Mouse (Mus musculus): ENCODE results near the gene Ramp2. TPM values are rescaled to one million over a fixed set of nuclear protein-coding genes. Genes with fewer than 3 reads are reported as not detected.

The Ramp2 gene
- polyA plus RNA-seq, 1 experiment from 2014 or later: 69.3 TPM

DNA sequence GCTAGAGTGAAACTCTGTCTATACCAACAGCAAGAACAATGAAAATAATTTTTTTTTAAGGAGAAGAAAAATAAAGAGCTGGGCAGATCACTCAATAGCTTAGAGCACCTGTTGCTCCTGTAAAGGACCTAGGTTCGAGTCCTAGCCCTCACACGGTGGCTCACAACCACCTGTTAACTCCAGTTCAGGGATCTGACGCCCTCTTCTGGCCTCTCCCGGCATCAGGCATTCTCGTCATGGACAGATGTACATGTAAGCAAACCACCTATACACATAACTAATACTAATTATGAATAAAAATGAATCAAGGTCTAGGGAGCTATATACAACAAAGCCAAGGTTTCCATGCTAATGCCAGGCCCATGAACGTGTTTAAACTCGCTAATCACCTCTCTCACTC is 55.1 kb downstream of the Ramp2 start:
- Histone ChIP-seq H3K27me3 (ENCODE audit: control insufficient read depth, insufficient read depth, low read length) (no peaks in the 10 kb centered on the region), H3K4me1 (ENCODE audit: control insufficient read depth, insufficient read depth, low read length) (peaks cover 3% of the 10 kb centered on the region; the same call in 1 of the 2 replicates), H3K4me3 (ENCODE audit: low read depth, low read length) (no peak overlapping the region), H3K4me2 (ENCODE audit: low read depth, low read length) (peak overlapping the region; percentile 91), H3K9ac (replicated peaks; ENCODE audit: low read length) (no peak overlapping the region), H3K9me3 (replicated peaks; ENCODE audit: control insufficient read depth, low read length) (no peaks in the 10 kb centered on the region), H3K27ac (replicated peaks; ENCODE audit: low read depth, low read length) (no peak overlapping the region), H3K36me3 (replicated peaks; ENCODE audit: control insufficient read depth, insufficient read depth, low read depth, low read length) (no peaks in the 10 kb centered on the region)
- DNase-seq (ENCODE audit: low spot score) (no peak), ATAC-seq (replicated peaks; ENCODE audit: insufficient number of reproducible peaks, low FRiP score, low TSS enrichment, low read depth) (no peak)
- 62% methylated on average over 7 of the region's 7 CpGs for WGBS

DNA sequence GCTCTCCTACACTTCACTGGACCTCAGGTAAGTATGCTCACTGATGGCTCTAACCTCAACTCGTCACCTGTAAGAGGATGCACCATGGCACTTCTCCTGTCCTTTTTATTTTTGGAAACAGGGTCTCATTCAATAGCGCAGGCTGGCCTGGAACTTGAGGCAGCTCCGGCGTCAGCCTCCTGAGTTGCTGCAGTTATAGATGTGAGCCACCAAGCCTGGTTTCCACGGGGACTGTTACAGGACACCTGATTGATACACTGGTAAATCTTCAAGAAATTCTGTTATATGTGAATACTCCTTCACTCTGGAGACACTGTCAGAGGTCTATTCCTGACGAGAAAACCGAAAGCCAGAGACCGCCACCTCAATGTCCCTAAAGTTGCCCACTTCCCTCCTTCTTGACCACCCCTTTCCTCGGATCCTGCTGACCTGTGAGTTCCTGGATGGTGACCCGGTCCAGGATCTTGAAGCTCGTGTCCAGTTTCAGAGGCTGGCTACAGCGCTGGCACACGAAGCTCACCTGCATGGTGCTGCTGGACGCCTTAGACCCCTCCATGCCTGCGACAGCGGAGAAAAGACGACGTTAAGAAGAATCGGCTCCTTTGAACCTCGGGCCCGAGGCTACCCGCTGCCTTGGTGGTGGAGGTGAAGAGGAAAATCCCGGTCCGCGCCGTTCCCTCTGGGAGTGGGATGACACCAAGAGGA is 55.6 kb downstream of the Ramp2 start:
- H3K27ac ChIP-seq (replicated peaks; ENCODE audit: low read depth, low read length): no peak overlapping the region
- peaks cover 3% of the 10 kb centered on the region; the same call in 1 of the 2 replicates for H3K4me1 ChIP-seq (ENCODE audit: control insufficient read depth, insufficient read depth, low read length)
- DNase-seq (ENCODE audit: low spot score) (no peak), ATAC-seq (replicated peaks; ENCODE audit: insufficient number of reproducible peaks, low FRiP score, low TSS enrichment, low read depth) (0 out of 2 replicates have a peak, but pooled peaks have one; percentile 18)
- peak overlapping the region; percentile 57 for H3K4me3 ChIP-seq (ENCODE audit: low read depth, low read length)
- WGBS: 14% methylated on average over 26 of the region's 26 CpGs
- H3K27me3 ChIP-seq (ENCODE audit: control insufficient read depth, insufficient read depth, low read length): no peaks in the 10 kb centered on the region
- peak overlapping the region; percentile 91 for H3K4me2 ChIP-seq (ENCODE audit: low read depth, low read length)
- no peaks in the 10 kb centered on the region for H3K9me3 ChIP-seq (replicated peaks; ENCODE audit: control insufficient read depth, low read length)
- no peaks in the 10 kb centered on the region for H3K36me3 ChIP-seq (replicated peaks; ENCODE audit: control insufficient read depth, insufficient read depth, low read depth, low read length)
- H3K9ac ChIP-seq (replicated peaks; ENCODE audit: low read length): peak overlapping the region; percentile 57

DNA sequence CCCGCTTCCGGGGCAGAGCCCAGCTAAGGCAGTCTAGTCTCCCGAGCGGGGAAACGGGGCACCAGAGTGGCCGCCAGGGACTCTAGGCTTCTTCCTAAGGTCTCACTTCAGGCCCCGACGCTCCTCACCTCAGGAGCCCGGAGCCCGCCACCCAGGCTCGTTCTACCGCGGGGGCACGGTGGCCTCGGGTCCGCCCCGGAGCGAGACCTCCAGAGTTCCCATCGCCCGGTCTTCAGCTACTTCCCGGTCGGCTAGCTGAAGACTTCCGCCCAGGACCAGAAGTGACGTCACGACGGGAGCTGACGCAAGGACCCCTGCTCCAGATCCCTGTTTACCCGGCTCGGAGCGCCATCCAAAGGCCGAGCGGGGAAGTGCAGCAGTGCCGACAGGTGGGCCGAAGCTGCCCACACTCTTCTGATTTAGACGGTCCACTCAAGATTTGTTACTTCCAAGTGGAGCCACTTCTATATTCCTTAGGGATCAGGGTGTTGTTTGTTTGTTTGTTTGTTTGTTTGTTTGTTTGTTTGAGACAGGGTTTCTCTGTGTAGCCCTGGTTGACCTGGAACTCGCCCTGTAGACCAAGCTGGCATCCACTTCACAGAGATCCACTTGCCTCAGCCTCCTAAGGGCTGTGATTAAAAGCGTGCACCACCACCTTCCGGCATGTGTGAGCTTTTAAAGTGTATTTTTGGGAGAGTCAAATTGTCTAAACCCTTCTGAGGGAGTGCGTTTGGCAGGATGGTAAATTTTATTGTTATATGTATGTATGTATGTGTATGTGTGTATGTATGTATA is 56.4 kb downstream of the Ramp2 start, which contains the start of gene Becn1:
Gene Becn1 (minus strand): TSS at position 283 of the 795 bp plus-strand sequence.
- WGBS: 6% methylated on average over 39 of the region's 39 CpGs
- Histone ChIP-seq H3K27me3 (ENCODE audit: control insufficient read depth, insufficient read depth, low read length) (no peaks in the 10 kb centered on the region), H3K9me3 (replicated peaks; ENCODE audit: control insufficient read depth, low read length) (no peaks in the 10 kb centered on the region), H3K9ac (replicated peaks; ENCODE audit: low read length) (peak within 1 kb of the TSS; percentile 57), H3K4me2 (ENCODE audit: low read depth, low read length) (peak within 1 kb of the TSS; percentile 91), H3K4me3 (ENCODE audit: low read depth, low read length) (peak within 1 kb of the TSS; percentile 57), H3K4me1 (ENCODE audit: control insufficient read depth, insufficient read depth, low read length) (peaks cover 3% of the 10 kb centered on the region; the same call in 1 of the 2 replicates), H3K36me3 (replicated peaks; ENCODE audit: control insufficient read depth, insufficient read depth, low read depth, low read length) (no peaks in the 10 kb centered on the region), H3K27ac (replicated peaks; ENCODE audit: low read depth, low read length) (no peak within 1 kb of the TSS)
- ATAC-seq (replicated peaks; ENCODE audit: insufficient number of reproducible peaks, low FRiP score, low TSS enrichment, low read depth): peak; percentile 90
- peak; percentile 97 for DNase-seq (ENCODE audit: low spot score)

- DNase-seq (ENCODE audit: low spot score): no peak
- no peaks in the 10 kb centered on the region for H3K27me3 ChIP-seq (ENCODE audit: control insufficient read depth, insufficient read depth, low read length)
- 40% methylated on average over 5 of the region's 5 CpGs for WGBS
- no peaks in the 10 kb centered on the region for H3K4me1 ChIP-seq (ENCODE audit: control insufficient read depth, insufficient read depth, low read length)
- H3K27ac ChIP-seq (replicated peaks; ENCODE audit: low read depth, low read length): no peak overlapping the region
- no peak overlapping the region for H3K9ac ChIP-seq (replicated peaks; ENCODE audit: low read length)
- no peak overlapping the region for H3K4me2 ChIP-seq (ENCODE audit: low read depth, low read length)
- no peaks in the 10 kb centered on the region for H3K36me3 ChIP-seq (replicated peaks; ENCODE audit: control insufficient read depth, insufficient read depth, low read depth, low read length)
- H3K4me3 ChIP-seq (ENCODE audit: low read depth, low read length): no peak overlapping the region
- ATAC-seq (replicated peaks; ENCODE audit: insufficient number of reproducible peaks, low FRiP score, low TSS enrichment, low read depth): no peak
- no peaks in the 10 kb centered on the region for H3K9me3 ChIP-seq (replicated peaks; ENCODE audit: control insufficient read depth, low read length)
These were observed 61.9 kb downstream of the Ramp2 start for GRCm38 (mm10) chr11:101307744-101308143.

Other genes with a start within 250 kb of the Ramp2 start
- 28.0 and 28.4 TPM in 2 replicates for gene Atp6v0a1, start 236.6 kb upstream of the Ramp2 start, polyA plus RNA-seq (2014; fragmentation: Nextera tagmentation; extraction: Ambion mirVana)
- 3.5 and 5.9 TPM in 2 replicates for gene Naglu, start 176.0 kb upstream of the Ramp2 start, polyA plus RNA-seq (2014; fragmentation: Nextera tagmentation; extraction: Ambion mirVana)
- not detected in 2 replicates for gene Hsd17b1, start 167.6 kb upstream of the Ramp2 start, polyA plus RNA-seq (2014; fragmentation: Nextera tagmentation; extraction: Ambion mirVana)
- 44.9 and 58.1 TPM in 2 replicates for gene Coasy, start 163.5 kb upstream of the Ramp2 start, polyA plus RNA-seq (2014; fragmentation: Nextera tagmentation; extraction: Ambion mirVana)
- 45.7 and 47.9 TPM in 2 replicates for gene Mlx, start 158.8 kb upstream of the Ramp2 start, polyA plus RNA-seq (2014; fragmentation: Nextera tagmentation; extraction: Ambion mirVana)
- gene Psmc3ip, start 150.6 kb upstream of the Ramp2 start, polyA plus RNA-seq (2014; fragmentation: Nextera tagmentation; extraction: Ambion mirVana): 61.2 and 62.4 TPM in 2 replicates
- gene Retreg3, start 126.1 kb upstream of the Ramp2 start, polyA plus RNA-seq (2014; fragmentation: Nextera tagmentation; extraction: Ambion mirVana): 10.7 and 12.7 TPM in 2 replicates
- gene Tubg1, start 126.1 kb upstream of the Ramp2 start, polyA plus RNA-seq (2014; fragmentation: Nextera tagmentation; extraction: Ambion mirVana): 91.6 and 98.4 TPM in 2 replicates
- 7.8 and 8.0 TPM in 2 replicates for gene Tubg2, start 90.1 kb upstream of the Ramp2 start, polyA plus RNA-seq (2014; fragmentation: Nextera tagmentation; extraction: Ambion mirVana)
- gene Cntnap1, start 75.5 kb upstream of the Ramp2 start, polyA plus RNA-seq (2014; fragmentation: Nextera tagmentation; extraction: Ambion mirVana): 0.28 and 0.39 TPM in 2 replicates
- gene Plekhh3, start 74.7 kb upstream of the Ramp2 start, polyA plus RNA-seq (2014; fragmentation: Nextera tagmentation; extraction: Ambion mirVana): 3.7 and 5.3 TPM in 2 replicates
- 0.20 TPM in 1 of 2 replicates, not detected in the other for gene Ccr10, start 70.6 kb upstream of the Ramp2 start, polyA plus RNA-seq (2014; fragmentation: Nextera tagmentation; extraction: Ambion mirVana)
- 11.6 and 12.4 TPM in 2 replicates for gene Ezh1, start 19.6 kb upstream of the Ramp2 start, polyA plus RNA-seq (2014; fragmentation: Nextera tagmentation; extraction: Ambion mirVana)
- gene Vps25, start 7.7 kb downstream of the Ramp2 start, polyA plus RNA-seq (2014; fragmentation: Nextera tagmentation; extraction: Ambion mirVana): 114 and 117 TPM in 2 replicates
- 2.4 and 3.5 TPM in 2 replicates for gene Wnk4, start 14.5 kb downstream of the Ramp2 start, polyA plus RNA-seq (2014; fragmentation: Nextera tagmentation; extraction: Ambion mirVana)
- gene Cntd1, start 33.0 kb downstream of the Ramp2 start, polyA plus RNA-seq (2014; fragmentation: Nextera tagmentation; extraction: Ambion mirVana): 1.6 and 1.8 TPM in 2 replicates
- 193 and 212 TPM in 2 replicates for gene Coa3, start 33.1 kb downstream of the Ramp2 start, polyA plus RNA-seq (2014; fragmentation: Nextera tagmentation; extraction: Ambion mirVana)
- 158 and 160 TPM in 2 replicates for gene Becn1, start 56.3 kb downstream of the Ramp2 start, polyA plus RNA-seq (2014; fragmentation: Nextera tagmentation; extraction: Ambion mirVana)
- gene Psme3, start 70.2 kb downstream of the Ramp2 start, polyA plus RNA-seq (2014; fragmentation: Nextera tagmentation; extraction: Ambion mirVana): 150 and 154 TPM in 2 replicates
- gene Aoc2, start 79.0 kb downstream of the Ramp2 start, polyA plus RNA-seq (2014; fragmentation: Nextera tagmentation; extraction: Ambion mirVana): 1.2 TPM in 2 replicates
- gene Aoc3, start 84.6 kb downstream of the Ramp2 start, polyA plus RNA-seq (2014; fragmentation: Nextera tagmentation; extraction: Ambion mirVana): 0.04 TPM in 1 of 2 replicates, not detected in the other
- not detected in 2 replicates for gene G6pc, start 121.5 kb downstream of the Ramp2 start, polyA plus RNA-seq (2014; fragmentation: Nextera tagmentation; extraction: Ambion mirVana)
- gene Aarsd1, start 171.6 kb downstream of the Ramp2 start, polyA plus RNA-seq (2014; fragmentation: Nextera tagmentation; extraction: Ambion mirVana): 89.6 and 90.9 TPM in 2 replicates
- gene Gm27029, start 178.8 kb downstream of the Ramp2 start, polyA plus RNA-seq (2014; fragmentation: Nextera tagmentation; extraction: Ambion mirVana): 10.1 and 12.8 TPM in 2 replicates
- 10.4 and 11.8 TPM in 2 replicates for gene Rundc1, start 179.1 kb downstream of the Ramp2 start, polyA plus RNA-seq (2014; fragmentation: Nextera tagmentation; extraction: Ambion mirVana)
- 3.5 and 3.9 TPM in 2 replicates for gene Ptges3l, start 179.3 kb downstream of the Ramp2 start, polyA plus RNA-seq (2014; fragmentation: Nextera tagmentation; extraction: Ambion mirVana)
- gene Rpl27, start 196.3 kb downstream of the Ramp2 start, polyA plus RNA-seq (2014; fragmentation: Nextera tagmentation; extraction: Ambion mirVana): 432 and 435 TPM in 2 replicates
- 2.4 and 2.7 TPM in 2 replicates for gene Ifi35, start 202.4 kb downstream of the Ramp2 start, polyA plus RNA-seq (2014; fragmentation: Nextera tagmentation; extraction: Ambion mirVana)
- gene Rnd2, start 219.0 kb downstream of the Ramp2 start, polyA plus RNA-seq (2014; fragmentation: Nextera tagmentation; extraction: Ambion mirVana): 9.4 and 10.2 TPM in 2 replicates
- 20.9 and 24.6 TPM in 2 replicates for gene Vat1, start 220.2 kb downstream of the Ramp2 start, polyA plus RNA-seq (2014; fragmentation: Nextera tagmentation; extraction: Ambion mirVana)